Mouse (Mus musculus): ENCODE results near the gene Ccdc125.

DNA sequence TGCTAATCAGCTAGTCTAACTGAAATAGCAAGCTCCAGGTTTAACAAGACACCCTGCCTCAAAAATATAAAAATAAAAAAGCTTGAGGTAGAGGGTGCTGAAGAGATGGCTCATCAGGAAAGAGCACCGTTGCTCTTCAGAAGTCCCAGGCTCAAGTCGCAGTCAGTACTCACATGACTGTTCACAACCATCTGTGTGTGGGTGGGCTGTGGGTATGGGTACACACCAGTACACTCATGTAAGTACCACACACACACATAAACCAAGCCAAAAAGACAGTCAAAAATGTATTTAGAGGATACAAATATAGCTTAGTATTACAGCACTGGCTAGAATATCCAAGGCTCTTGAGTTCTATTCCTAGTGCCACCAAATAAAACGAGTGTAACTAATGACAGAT, 76.6 kb downstream of the Ccdc125 start:
- TF ChIP-seq CTCF (IDR thresholded peaks at IDR 0.05; ENCODE audit: insufficient read depth, low read length) (no peak), POLR2A (IDR thresholded peaks at IDR 0.05; ENCODE audit: borderline replicate concordance, extremely low read depth, low read depth, low read length) (no peak)
